Mouse (Mus musculus): ENCODE measurements around the gene Pcsk1. TPM values are rescaled to one million over a fixed set of nuclear protein-coding genes. Genes with fewer than 3 reads are reported as not detected.

Gene Pcsk1
- total RNA-seq (2021): 10 to 100 TPM; 35.0 to 39.8 TPM

DNA sequence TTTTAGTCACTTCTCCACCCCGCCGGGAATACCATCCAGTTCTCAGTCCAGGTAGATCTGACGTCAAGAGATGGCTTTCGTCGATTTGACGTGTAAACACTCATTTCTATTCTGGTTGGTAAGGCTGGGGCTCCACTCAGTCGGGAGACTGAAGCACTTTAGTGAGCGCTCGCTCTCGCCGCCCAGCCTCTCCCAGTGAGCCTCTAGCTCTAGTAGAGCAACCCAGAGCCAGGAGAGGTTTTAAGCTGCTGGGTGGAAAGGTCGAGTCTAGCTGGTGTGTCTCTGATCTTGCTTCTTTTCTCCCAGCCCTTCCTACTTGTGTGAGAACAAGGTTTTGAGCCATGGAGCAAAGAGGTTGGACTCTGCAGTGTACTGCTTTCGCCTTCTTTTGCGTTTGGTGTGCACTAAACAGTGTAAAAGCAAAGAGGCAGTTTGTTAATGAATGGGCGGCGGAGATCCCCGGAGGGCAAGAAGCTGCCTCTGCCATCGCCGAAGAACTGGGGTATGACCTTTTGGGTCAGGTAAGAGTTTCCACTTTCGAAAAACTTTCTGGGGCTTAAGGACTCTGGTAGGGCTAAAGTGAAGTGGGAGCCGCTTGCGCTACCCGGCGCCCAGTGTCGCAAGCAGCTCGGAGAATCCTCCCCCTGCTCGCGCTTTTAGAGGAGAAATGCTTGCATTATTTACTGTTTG is at the start of gene Pcsk1:
TSS of gene Pcsk1 (plus strand) at position 106 of the 690 bp plus-strand sequence.
- intact Hi-C loops (cut with DNase I): no loop called here
- DNase-seq (ENCODE audit: low spot score in 2 of 2): peak; percentile 56 to 70

DNA sequence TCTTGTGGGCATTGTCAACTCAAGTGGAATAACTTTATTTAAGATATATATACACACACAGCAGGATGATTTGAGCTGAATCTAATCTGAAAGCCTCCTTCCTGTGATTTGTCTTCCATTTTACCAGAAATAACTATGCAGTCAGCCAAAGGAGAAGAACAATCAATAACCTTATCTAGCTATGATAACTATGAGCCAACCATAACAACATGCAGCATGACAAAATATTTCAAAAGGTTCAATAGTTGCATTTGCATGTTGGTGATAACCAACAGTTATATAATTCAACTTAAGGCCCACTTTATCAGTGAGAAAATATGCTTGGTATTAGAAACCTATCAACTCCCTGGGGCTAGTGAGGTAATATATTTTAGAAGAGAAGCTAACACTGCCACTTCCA is 30.8 kb upstream of the Pcsk1 start:
- no peak for DNase-seq (ENCODE audit: low spot score in 2 of 2)
- intact Hi-C loops (cut with DNase I): no loop called here

DNA sequence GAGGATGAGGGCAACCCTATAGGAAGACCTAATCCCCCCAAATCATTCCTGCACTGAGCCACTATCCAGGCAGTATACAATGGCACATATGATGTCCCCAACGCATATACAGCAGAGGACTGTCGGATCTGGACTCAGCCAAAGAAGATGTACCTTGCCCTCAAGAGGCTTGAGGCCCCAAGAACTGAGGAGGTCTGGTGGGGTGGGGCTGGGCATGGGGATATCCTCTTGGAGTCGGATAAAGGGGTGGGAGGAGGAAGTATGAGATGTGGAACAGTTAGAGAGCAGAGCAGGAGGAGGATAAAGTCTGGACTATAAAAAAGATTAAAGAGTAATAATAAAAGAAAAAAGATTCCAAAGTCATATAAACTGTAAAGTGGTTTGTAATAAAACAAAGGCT is 25.7 kb upstream of the Pcsk1 start:
- intact Hi-C loops (cut with DNase I): no loop called here

DNA sequence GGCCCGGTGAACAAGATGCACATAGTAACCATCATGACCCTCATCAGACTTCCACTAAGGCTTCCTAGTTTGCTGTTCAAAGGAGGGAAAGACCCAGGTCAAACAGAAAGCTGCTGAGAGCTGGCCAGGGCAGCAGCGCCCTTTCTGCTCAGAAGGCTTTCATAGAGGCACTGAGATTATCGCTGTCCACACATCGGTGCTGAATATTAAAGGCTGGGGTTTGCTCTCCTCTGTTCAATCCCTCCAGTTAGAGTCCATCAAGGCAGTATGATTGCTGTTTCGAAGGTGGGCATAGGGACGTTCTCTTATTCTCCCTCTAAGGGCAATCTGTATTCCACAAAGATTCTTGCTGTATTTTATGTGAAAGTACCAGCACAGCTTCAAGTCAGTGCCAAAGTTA is 1.0 kb upstream of the Pcsk1 start:
- intact Hi-C loops (cut with DNase I): no loop called here
- no peak for DNase-seq (ENCODE audit: low spot score in 2 of 2)

More for the DNA sequence above, 25.7 kb upstream of the Pcsk1 start:
- DNase-seq (ENCODE audit: low spot score in 2 of 2): no peak

DNA sequence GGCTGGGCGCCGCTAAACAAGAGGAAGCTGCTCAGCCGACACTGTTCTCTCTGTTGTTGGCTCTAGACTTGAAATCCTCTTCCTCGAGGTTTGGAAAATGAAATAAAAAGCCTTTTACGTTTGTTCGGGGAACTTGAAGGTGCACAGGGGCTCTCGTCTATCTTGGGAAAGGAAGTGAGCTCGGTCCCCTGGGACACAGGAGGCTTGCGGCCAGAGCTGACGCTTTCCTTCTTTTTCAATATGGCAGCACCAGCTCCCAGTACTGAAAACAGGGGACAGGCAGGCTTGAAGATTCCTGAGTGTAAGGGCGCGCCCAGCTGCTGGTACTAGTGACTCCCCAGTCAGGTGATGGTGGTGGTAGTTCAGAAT is 769 bp downstream of the Pcsk1 start:
- DNase-seq (ENCODE audit: low spot score in 2 of 2): peak; percentile 26 to 55
- intact Hi-C loops (cut with DNase I): no loop called here

DNA sequence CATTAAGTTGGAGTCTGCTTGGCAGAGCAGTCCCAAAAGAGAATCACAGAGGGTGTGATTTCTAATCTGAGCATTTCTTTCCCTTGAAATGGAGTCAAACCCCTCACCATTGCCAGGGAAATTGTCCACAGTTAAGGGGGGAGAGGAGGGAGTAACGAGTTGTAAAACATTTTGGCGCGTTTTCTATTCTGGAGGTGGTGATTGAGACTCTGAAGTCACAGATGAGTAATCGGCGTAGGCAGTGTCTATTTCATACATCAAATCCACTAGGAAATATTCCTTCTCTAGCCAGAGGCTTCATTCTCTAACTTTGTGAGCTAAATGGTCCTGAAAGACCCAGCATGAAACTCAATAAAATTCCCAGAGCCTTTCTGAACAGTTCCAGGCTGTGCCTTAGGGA is 1.4 kb downstream of the Pcsk1 start:
- DNase-seq (ENCODE audit: low spot score in 2 of 2): peak; percentile 13 to 16
- intact Hi-C loops (cut with DNase I): no loop called here

DNA sequence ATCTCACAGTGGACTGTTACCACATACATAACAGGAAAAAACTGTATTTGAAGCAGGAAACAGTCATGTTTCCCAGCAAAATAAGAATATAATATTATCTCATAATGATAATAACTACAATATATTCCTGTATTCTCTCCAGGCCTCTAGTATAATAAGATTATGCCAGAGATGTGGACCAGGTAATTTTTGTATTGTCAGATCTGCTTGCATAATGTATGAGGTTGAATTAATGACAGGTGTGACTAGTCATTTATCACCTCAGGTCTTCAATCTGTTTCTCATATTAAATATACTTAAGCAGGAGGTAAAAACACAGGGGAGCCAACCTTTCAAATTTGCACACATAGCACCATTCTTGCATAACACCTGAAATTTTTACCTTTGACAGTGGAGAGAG is 5.9 kb downstream of the Pcsk1 start:
- intact Hi-C loops (cut with DNase I): no loop called here
- DNase-seq (ENCODE audit: low spot score in 2 of 2): no peak

DNA sequence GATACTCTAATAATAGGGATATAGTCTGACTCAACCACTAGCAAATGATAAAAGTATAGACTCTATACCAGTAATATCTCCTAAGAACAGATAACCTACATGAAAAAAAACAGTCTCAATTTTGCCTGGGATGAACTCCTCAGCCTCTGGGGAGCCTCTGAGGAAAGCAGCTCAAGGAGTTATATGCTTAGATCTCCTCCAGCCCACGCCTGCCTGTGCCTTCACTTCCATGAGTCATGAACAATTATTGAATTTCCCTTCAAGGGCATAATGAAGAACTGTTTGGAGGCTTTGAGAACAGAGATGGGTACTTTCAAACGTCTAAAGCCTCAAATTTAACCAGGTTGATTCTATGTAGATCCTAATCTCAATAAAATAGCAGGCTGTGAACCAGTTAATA is 23.5 kb downstream of the Pcsk1 start:
- no peak for DNase-seq (ENCODE audit: low spot score in 2 of 2)

DNA sequence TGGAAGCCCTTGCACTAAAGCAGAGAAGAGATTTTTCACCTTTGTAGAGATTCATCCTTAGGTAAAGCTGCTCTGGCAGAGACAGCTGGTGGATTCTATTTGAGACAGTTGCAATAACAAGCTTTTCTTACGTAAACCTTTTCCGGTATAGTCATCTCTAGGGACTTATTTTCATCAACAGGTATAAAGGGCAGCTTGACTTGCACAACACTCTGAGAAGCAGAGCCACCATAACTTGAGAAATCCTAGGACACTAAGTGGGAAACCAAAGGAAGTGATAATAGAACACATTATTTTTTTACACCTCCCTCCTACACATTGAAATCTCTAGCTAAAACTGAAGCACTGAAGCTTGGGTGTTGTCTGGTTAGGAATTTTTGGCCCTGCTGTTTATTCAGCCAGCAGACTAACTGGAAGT is 24.4 kb downstream of the Pcsk1 start:
- DNase-seq (ENCODE audit: low spot score in 2 of 2): peak; percentile 16 to 41
- intact Hi-C loops (cut with DNase I): loop anchor here (5.0 kb wide), 1 partner anchor 252 kb away; no protein-coding TSS in a partner anchor

More for the DNA sequence above, 23.5 kb downstream of the Pcsk1 start:
- intact Hi-C loops (cut with DNase I): loop anchor here (5.0 kb wide), 1 partner anchor 251 kb away; no protein-coding TSS in a partner anchor

DNA sequence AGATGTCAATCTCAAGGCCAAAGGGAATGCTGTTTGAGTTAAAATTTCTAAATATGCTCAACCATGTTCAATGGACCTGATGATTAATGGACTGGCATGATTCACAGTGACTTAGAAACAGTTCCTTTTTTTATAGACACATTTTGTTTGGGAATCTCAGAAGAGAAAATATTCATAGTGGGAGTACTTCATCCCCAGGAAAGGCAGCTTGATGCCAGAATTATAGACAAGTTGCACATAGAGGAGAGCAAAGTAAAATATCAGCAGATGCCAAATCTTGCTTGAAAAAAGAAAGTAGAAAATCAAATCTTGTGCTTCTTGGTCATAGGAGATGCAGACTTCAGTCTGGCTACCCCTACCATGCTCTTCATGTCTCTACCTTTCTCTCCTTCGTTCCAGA is 25.2 kb downstream of the Pcsk1 start:
- intact Hi-C loops (cut with DNase I): loop anchor here (5.0 kb wide), 1 partner anchor 253 kb away; no protein-coding TSS in a partner anchor
- DNase-seq (ENCODE audit: low spot score in 2 of 2): no peak

DNA sequence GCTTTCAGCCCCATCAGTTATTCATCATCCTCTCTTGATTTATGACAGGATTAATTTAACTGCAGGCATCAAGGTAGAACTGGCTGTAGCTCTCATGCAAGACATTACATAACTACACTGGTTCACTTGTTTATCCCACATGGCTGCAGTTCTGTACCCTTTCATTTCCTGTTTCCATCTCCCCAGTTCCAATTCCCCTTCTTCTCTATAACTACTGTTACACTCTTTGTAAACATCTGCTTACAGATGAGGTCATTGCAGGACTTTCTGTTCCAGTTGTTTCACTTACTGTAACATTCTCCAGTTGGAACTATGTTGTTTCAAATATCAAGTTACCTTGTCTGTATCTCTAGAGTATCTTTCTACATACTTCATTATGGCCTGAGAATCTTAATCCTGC is 46.2 kb downstream of the Pcsk1 start:
- DNase-seq (ENCODE audit: low spot score in 2 of 2): no peak
- intact Hi-C loops (cut with DNase I): no loop called here

DNA sequence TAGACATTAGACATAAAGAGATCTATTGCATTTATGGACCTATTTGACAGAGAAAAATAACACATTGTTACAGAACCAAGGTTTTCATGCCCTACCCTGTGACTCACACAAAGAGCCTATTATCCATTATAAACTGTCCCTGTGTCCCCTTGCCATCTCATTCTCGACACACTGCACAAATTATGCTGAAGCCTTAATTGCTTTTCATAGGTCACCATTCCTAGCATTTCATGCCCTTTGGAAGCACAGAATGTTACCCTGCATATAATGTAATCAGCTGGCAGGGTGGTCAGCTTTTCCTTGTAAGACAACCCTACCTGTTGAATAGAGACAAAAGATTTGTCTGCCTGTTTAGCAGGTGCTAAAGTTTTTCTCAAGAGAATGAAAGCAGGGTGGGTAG is 71.0 kb downstream of the Pcsk1 start:
- DNase-seq (ENCODE audit: low spot score in 2 of 2): no peak
- intact Hi-C loops (cut with DNase I): no loop called here

DNA sequence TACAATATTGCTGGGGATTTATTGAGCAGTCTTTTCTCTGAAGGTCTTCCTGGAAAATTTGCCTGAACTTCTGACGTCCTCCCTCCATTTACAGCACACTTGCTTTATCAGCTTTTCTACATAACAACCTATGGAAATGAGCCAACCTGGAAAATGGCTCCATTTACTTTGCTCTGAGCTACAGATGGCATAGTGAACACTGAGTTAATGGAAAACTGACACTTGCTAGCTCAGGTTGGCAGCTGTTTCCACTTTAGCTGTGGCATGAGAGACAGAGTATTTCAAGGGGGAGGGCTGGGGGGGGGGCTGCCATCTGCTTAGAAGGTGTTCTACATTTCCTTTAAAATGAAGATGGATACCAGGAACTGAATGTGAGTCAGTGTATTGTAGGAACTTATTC is 73.8 kb downstream of the Pcsk1 start:
- intact Hi-C loops (cut with DNase I): no loop called here
- DNase-seq (ENCODE audit: low spot score in 2 of 2): no peak

All from left cerebral cortex, postnatal 36 days (tissue).